Mouse (Mus musculus) midbrain, embryonic 15.5 days (tissue): Measurements from ENCODE around the gene Aspdh. TPM values are rescaled to one million over a fixed set of nuclear protein-coding genes. Genes with fewer than 3 reads are reported as not detected.

Experiments used
- ATAC-seq: fragments of 200-750 bp; cut with Nextera tagmentation; replicated peaks from 2 replicates; pipeline ENCODE4 v1.8.0; 2017; ENCODE audit warnings: moderate TSS enrichment
- H3K27ac ChIP-seq: fragments of 300-500 bp; sonication (generic); 2 replicates; pipeline ENCODE4 v1.5.1; 2015; ENCODE audit warnings: mild to moderate bottlenecking, inconsistent platforms
- H3K27me3 ChIP-seq: fragments of 300-500 bp; sonication (generic); replicated peaks from 2 replicates; pipeline ENCODE4 v1.6.1; 2015; ENCODE audit warnings: inconsistent platforms
- H3K36me3 ChIP-seq: fragments of 300-500 bp; sonication (generic); replicated peaks from 2 replicates; pipeline ENCODE4 v1.6.1; 2015; ENCODE audit warnings: inconsistent platforms
- H3K4me1 ChIP-seq: fragments of 300-500 bp; sonication (generic); 2 replicates; pipeline ENCODE4 v1.6.1; 2015; ENCODE audit warnings: inconsistent platforms
- H3K4me2 ChIP-seq: fragments of 300-500 bp; sonication (generic); 2 replicates; pipeline ENCODE4 v1.6.1; 2015; ENCODE audit warnings: inconsistent platforms, mild to moderate bottlenecking, moderate library complexity
- H3K4me3 ChIP-seq: fragments of 300-500 bp; sonication (generic); 2 replicates; pipeline ENCODE4 v1.5.1; 2015; ENCODE audit warnings: mild to moderate bottlenecking, inconsistent platforms
- H3K9ac ChIP-seq: fragments of 300-500 bp; sonication (generic); 2 replicates; pipeline ENCODE4 v1.6.1; 2015; ENCODE audit warnings: mild to moderate bottlenecking, inconsistent platforms
- H3K9me3 ChIP-seq: fragments of 300-500 bp; sonication (generic); 2 replicates; pipeline ENCODE4 v1.6.1; 2016; ENCODE audit warnings: inconsistent platforms
- WGBS: fragments of 180-500 bp; shearing (Covaris S2); methylation state at CpG from one replicate; pipeline ENCODE4 v1.1.7; 2015; ENCODE audit warnings: mixed read lengths; 5-methylcytosine and 5-hydroxymethylcytosine counted together
- microRNA-seq: library from miRNA; unstranded; fragments of <30 nt; microRNA quantifications from one replicate; pipeline ENCODE4, GENCODE M21; 2016
- polyA plus RNA-seq: library from polyadenylated mRNA; unstranded; fragments of >200 nt; fragmentation: Nextera tagmentation; extraction: Ambion mirVana; gene quantifications from 2 replicates; pipeline ENCODE4 v1.2.1, GENCODE M21; 2015

Gene Aspdh
- polyA plus RNA-seq, 1 experiment from 2014 or later = 6.0 TPM

DNA sequence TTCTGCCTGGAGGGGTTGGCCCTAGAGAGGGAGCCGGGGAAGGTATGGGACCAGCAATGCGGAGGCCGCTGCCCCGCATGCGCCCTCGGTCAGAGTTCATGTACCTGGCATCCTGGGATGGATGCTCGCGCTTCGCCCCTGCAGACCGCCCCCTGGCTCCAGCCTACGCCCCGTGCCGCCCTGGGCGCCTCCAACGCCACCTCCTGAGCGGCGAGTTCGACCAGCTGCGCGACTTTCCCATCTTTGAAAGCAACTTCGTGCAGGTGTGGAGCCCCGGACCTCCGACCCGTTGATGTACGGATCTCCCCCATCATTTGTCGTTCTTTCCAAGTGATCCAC, 31.5 kb downstream of the Aspdh start:
- Histone ChIP-seq H3K36me3 (peaks cover 12% of the 10 kb centered on the region), H3K27ac (peak overlapping the region; percentile 99), H3K4me1 (peaks cover 27% of the 10 kb centered on the region), H3K9me3 (no peaks in the 10 kb centered on the region), H3K27me3 (no peaks in the 10 kb centered on the region), H3K4me3 (peak overlapping the region; percentile 87), H3K9ac (peak overlapping the region; percentile 94), H3K4me2 (peak overlapping the region; percentile 74)
- no peak for ATAC-seq
- WGBS = under 1% methylated on average over 26 of the region's 26 CpGs

DNA sequence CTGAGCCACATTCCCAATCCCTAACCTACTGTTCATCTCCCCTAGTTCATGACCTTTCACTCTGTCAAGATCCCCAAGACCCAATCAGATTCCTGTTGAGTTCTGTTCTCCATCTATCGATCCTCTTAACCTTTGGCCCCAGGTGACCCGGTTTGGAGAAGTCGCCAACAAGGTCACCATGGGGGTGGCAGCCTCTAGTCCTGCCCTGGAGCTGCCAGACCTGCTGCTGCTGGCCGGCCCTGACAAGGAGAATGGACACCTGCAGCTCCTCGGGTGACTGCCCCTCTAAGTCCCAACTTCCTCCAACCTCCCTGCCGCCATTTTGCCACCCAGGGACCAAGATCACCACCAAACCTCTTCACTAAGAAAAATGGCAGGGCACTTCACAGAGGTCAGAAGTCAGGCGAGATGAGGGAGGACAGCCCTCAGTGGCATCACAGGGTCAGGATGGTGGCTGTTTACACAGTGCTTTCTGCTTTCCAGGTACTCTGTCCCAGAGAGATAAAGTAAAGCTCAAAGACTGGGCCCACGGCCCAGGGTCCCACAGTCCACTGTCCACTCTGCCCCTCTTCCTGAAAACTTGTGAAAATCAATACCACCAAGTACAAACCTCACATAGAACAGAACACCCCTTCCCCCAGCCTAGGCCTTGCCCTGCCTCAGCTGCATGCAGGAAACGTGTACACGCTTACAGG, 32.3 kb downstream of the Aspdh start:
- Histone ChIP-seq H3K9me3 (no peaks in the 10 kb centered on the region), H3K27me3 (no peaks in the 10 kb centered on the region), H3K4me2 (peak overlapping the region; percentile 74), H3K36me3 (peaks cover 5% of the 10 kb centered on the region; the same call in 1 of the 2 replicates), H3K4me3 (peak overlapping the region; percentile 87), H3K9ac (peak overlapping the region; percentile 94), H3K27ac (no peak overlapping the region), H3K4me1 (peaks cover 27% of the 10 kb centered on the region)
- no peak for ATAC-seq
- 85% methylated on average over 10 of the region's 10 CpGs for WGBS

DNA sequence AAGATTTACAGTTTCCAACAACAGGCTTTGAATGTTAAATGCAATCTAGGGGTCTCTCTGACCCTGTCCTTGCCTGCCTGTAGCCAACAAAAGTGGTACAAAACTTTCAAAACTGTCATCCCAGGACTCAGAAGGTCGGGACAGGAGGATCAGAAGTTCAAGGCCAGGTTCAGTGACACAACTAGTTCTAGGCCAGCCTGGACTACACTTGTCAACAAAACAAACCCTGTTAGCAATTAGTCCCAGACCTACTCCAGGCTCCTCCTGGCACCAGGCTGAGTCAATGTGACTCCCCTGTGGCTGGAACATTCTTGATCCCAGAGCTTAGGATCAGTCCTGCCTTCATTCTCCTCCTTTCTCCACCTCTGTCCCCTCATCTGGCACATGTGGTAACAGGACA, 33.7 kb downstream of the Aspdh start:
- Histone ChIP-seq H3K9ac (no peak overlapping the region), H3K4me3 (no peak overlapping the region), H3K9me3 (no peaks in the 10 kb centered on the region), H3K4me2 (no peak overlapping the region), H3K27me3 (no peaks in the 10 kb centered on the region), H3K27ac (no peak overlapping the region), H3K36me3 (no peaks in the 10 kb centered on the region; the same call in 1 of the 2 replicates), H3K4me1 (peaks cover 24% of the 10 kb centered on the region)
- ATAC-seq = no peak
- 69% methylated on average over 1 of the region's 1 CpGs for WGBS

DNA sequence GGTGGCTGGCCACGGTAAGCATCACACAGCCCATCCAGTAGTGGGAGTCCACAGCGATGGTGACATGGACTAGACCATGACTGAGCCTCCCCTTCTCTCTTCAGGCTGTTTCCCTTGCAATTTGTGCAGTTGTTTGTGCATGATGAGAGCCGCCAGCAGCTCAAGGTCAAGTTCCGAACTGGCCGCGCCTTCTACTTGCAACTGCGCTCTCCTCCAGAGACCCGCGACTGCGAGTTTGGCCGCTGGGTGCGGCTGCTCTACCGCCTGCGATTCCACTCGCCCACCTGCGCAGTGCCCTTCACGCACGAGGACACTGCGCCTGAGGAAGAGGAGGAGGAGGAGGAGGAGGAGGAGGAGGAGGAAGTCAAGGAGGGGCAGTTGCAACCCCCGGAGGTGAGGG, 34.9 kb downstream of the Aspdh start:
- 53% methylated on average over 20 of the region's 20 CpGs for WGBS
- H3K27me3 ChIP-seq = no peaks in the 10 kb centered on the region
- H3K4me1 ChIP-seq = peaks cover 15% of the 10 kb centered on the region
- no peaks in the 10 kb centered on the region for H3K36me3 ChIP-seq
- no peak overlapping the region for H3K4me3 ChIP-seq
- no peaks in the 10 kb centered on the region for H3K9me3 ChIP-seq
- no peak overlapping the region for H3K27ac ChIP-seq
- no peak for ATAC-seq
- H3K4me2 ChIP-seq = no peak overlapping the region
- no peak overlapping the region for H3K9ac ChIP-seq

DNA sequence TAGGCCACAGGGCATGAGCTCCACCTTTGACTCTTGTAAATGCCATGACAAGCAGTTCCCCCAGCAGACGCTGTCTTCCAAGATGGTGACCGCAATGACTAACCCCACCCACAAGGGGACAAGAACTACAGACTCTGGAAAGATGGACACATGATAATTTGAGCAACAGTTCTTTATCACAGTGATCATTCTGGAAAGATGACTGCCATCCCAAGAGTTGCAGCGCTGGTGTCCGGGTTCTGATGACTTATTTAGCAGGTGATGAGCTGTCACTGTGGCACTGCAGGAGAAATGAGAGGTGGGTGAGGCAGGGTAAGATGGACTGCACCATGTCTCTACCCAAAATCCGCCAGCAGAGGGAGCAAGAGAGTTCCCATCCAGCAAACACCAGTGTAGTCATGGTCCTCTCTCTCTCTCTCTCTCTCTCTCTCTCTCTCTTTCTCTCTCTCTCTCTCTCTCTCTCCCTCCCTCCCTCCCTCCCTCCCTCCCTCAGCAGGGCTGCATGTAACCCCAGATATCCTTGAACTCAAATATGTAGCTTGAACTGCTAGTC, 36.4 kb downstream of the Aspdh start:
- WGBS = 37% methylated on average over 5 of the region's 5 CpGs

DNA sequence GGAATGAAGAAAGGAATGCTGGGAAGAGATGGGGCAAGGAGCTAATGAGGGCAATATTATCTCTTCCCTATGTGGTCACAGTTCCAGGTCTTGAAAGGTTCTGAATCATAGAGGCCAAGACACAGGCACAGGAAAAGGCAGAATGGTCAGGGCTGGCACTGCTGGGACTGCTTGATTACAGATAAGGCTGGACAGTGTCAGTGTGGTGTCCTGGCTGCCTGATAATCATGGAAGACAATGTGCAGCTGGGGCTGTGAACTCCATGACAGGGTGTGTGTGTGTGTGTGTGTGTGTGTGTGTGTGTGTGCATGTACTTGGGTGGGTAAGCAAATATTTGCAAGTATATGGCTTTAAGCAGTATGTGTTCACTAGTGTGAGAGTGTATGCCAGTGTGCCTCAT, 42.3 kb downstream of the Aspdh start:
- Histone ChIP-seq H3K9me3 (no peaks in the 10 kb centered on the region), H3K36me3 (no peaks in the 10 kb centered on the region), H3K27ac (no peak overlapping the region), H3K4me2 (no peak overlapping the region), H3K4me3 (no peak overlapping the region), H3K4me1 (no peaks in the 10 kb centered on the region), H3K27me3 (0 out of 2 replicates have a peak, but pooled peaks cover 8% of the 10 kb centered on the region), H3K9ac (no peak overlapping the region)
- ATAC-seq = no peak

More for the DNA sequence above, 36.4 kb downstream of the Aspdh start:
- Histone ChIP-seq H3K4me3 (no peak overlapping the region), H3K27ac (no peak overlapping the region), H3K27me3 (no peaks in the 10 kb centered on the region), H3K36me3 (no peaks in the 10 kb centered on the region), H3K4me2 (no peak overlapping the region), H3K4me1 (peaks cover 7% of the 10 kb centered on the region), H3K9ac (no peak overlapping the region), H3K9me3 (no peaks in the 10 kb centered on the region)
- ATAC-seq = peak; percentile 48; the same call in 1 of the 2 replicates

Small RNA genes within 50 kb of the gene (microRNA-seq; reads per million reads assigned to microRNA genes)
- 0.74 reads per million for gene Mir7052

Other genes with a start within 250 kb of the Aspdh start
- gene Klk1b5, start 249.4 kb upstream of the Aspdh start, polyA plus RNA-seq = not detected in 2 replicates
- not detected in 2 replicates for gene Klk1, start 240.0 kb upstream of the Aspdh start, polyA plus RNA-seq
- not detected in 2 replicates for gene Gm36864, start 229.2 kb upstream of the Aspdh start, polyA plus RNA-seq
- 1.4 and 1.7 TPM in 2 replicates for gene 1700028J19Rik, start 218.7 kb upstream of the Aspdh start, polyA plus RNA-seq
- gene 2410002F23Rik, start 218.7 kb upstream of the Aspdh start, polyA plus RNA-seq = 232 and 240 TPM in 2 replicates
- gene Acp4, start 208.0 kb upstream of the Aspdh start, polyA plus RNA-seq = 0.21 TPM in 1 of 2 replicates, not detected in the other
- gene Gm15517, start 203.9 kb upstream of the Aspdh start, polyA plus RNA-seq = not detected in 2 replicates
- gene Clec11a, start 158.5 kb upstream of the Aspdh start, polyA plus RNA-seq = 3.6 and 3.9 TPM in 2 replicates
- gene Shank1, start 155.1 kb upstream of the Aspdh start, polyA plus RNA-seq = 39.8 and 46.5 TPM in 2 replicates
- 56.3 and 57.2 TPM in 2 replicates for gene Syt3, start 81.3 kb upstream of the Aspdh start, polyA plus RNA-seq
- 2.1 and 2.6 TPM in 2 replicates for gene 1700008O03Rik, start 79.6 kb upstream of the Aspdh start, polyA plus RNA-seq
- gene Lrrc4b, start 36.4 kb upstream of the Aspdh start, polyA plus RNA-seq = 16.7 and 18.1 TPM in 2 replicates
- gene Josd2, start 2.6 kb downstream of the Aspdh start, polyA plus RNA-seq = 38.8 and 42.2 TPM in 2 replicates
- gene Emc10, start 31.1 kb downstream of the Aspdh start, polyA plus RNA-seq = 145 and 162 TPM in 2 replicates
- 30.1 and 36.6 TPM in 2 replicates for gene Fam71e1, start 31.2 kb downstream of the Aspdh start, polyA plus RNA-seq
- 0.19 and 0.28 TPM in 2 replicates for gene Mybpc2, start 59.3 kb downstream of the Aspdh start, polyA plus RNA-seq
- gene Spib, start 66.7 kb downstream of the Aspdh start, polyA plus RNA-seq = 0.05 TPM in 1 of 2 replicates, not detected in the other
- gene Pold1, start 83.5 kb downstream of the Aspdh start, polyA plus RNA-seq = 23.8 and 25.3 TPM in 2 replicates
- gene Nr1h2, start 88.6 kb downstream of the Aspdh start, polyA plus RNA-seq = 61.1 and 66.6 TPM in 2 replicates
- gene Napsa, start 107.0 kb downstream of the Aspdh start, polyA plus RNA-seq = 1.1 and 1.4 TPM in 2 replicates
- gene Kcnc3, start 125.3 kb downstream of the Aspdh start, polyA plus RNA-seq = 5.8 and 8.0 TPM in 2 replicates
- 2.3 and 2.9 TPM in 2 replicates for gene Myh14, start 205.5 kb downstream of the Aspdh start, polyA plus RNA-seq
- gene Izumo2, start 243.4 kb downstream of the Aspdh start, polyA plus RNA-seq = not detected in 2 replicates